8 mouse cellular contexts compared by ENCODE assay signal in the genomic region with DNA sequence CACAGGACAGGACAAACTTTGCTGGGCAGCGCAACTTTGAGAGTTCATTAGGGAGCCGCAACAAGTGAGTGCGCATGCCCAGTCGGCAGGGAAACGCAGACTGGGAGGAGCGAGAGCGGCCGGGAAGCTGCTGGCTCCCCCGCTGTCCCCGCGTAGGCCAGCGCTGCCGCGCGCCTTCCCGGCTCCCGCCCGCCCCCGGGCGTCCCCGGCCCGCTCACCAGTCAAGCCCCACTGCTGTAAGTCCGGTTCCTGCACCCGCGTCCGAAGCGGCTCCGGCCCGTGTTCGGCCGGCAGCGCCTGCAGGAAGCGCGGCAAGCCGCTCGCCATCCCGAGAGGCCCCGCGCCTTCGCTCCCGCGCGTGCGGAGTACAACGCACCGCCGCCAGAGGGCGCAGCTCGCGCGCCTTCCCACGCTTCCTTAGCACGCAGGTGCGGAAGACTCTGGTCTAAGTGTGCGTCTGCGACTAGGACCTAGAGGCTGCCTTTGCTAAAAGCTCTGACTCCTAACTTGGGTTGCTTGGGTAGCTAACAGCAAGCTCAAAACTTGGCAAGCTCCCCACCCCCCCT. TPM values are rescaled to one million over a fixed set of nuclear protein-coding genes. Genes with fewer than 3 reads are reported as not detected.
DNase-seq lines count a peak whose midpoint lies in the region; ATAC-seq and TF ChIP-seq lines count a peak whose summit lies in the region.

Gene Chd1l, minus strand, starts transcription at position 359 of the 566 bp plus-strand sequence.

- peak in 1 of 2 experiments; percentile 25; a peak in 1 of 4 replicates for TF ChIP-seq EP300 in MEL (IDR thresholded peaks at IDR 0.05; ENCODE audit: low read depth in 1 of 2, low read length in 2 of 2)

- intact Hi-C loops in heart, postnatal 36 days (cut with DNase I): loop anchor here (1.0 to 2.0 kb wide), 3 partner anchors 18 to 71 kb away; partner anchors contain the start of genes Fmo5 and Prkab2

- peak within 1 kb of the TSS; percentile 50 for H3K4me2 ChIP-seq in forebrain, embryonic 16.5 days (ENCODE audit: low read length)
- H3K4me2 ChIP-seq in neural tube, embryonic 15.5 days: peak within 1 kb of the TSS; percentile 56

- H3K9me3 ChIP-seq in MEL (replicated peaks; ENCODE audit: insufficient read depth, low read length): no peaks in the 10 kb centered on the region
- no peaks in the 10 kb centered on the region for H3K9me3 ChIP-seq in forebrain, embryonic 16.5 days (ENCODE audit: control insufficient read depth, low read length)
- H3K9me3 ChIP-seq in neural tube, embryonic 15.5 days (replicated peaks): no peaks in the 10 kb centered on the region

- peak within 1 kb of the TSS; percentile 68 to 84 for H3K4me3 ChIP-seq in MEL (ENCODE audit: control insufficient read depth in 1 of 2, insufficient read depth in 1 of 2, low read depth in 2 of 2, low read length in 2 of 2)
- peak within 1 kb of the TSS; percentile 69 for H3K4me3 ChIP-seq in forebrain, embryonic 16.5 days (replicated peaks; ENCODE audit: low read length)
- H3K4me3 ChIP-seq in layer of hippocampus, adult 2 months: peak within 1 kb of the TSS; percentile 91
- H3K4me3 ChIP-seq in lung, adult 2 months (replicated peaks; ENCODE audit: extremely low read depth, low read depth, low read length): peak within 1 kb of the TSS; percentile 66
- peak within 1 kb of the TSS; percentile 72 for H3K4me3 ChIP-seq in neural tube, embryonic 15.5 days (replicated peaks)

- DNase-seq in MEL (ENCODE audit: low read depth, low spot score): peak; percentile 98
- DNase-seq in cerebellum, adult 18-20 months: peak; percentile 88 to 97
- peak; percentile 96 to 98 for DNase-seq in heart, postnatal 36 days
- DNase-seq in layer of hippocampus, adult 2 months (ENCODE audit: low spot score in 2 of 2): peak; percentile 85 to 93
- peak; percentile 93 for DNase-seq in lung, adult 2 months
- DNase-seq in testis, postnatal 10 days (ENCODE audit: low spot score): peak; percentile 95

- peak within 1 kb of the TSS; percentile 80 for H3K27ac ChIP-seq in MEL (ENCODE audit: control insufficient read depth, low read depth, low read length)
- H3K27ac ChIP-seq in forebrain, embryonic 16.5 days (ENCODE audit: low read length): peak within 1 kb of the TSS; percentile 79
- peak within 1 kb of the TSS; percentile 100 for H3K27ac ChIP-seq in layer of hippocampus, adult 2 months
- peak within 1 kb of the TSS; percentile 92 for H3K27ac ChIP-seq in neural tube, embryonic 15.5 days (replicated peaks)

- peaks cover 0 to 14% of the 10 kb centered on the region in 2 experiments; a peak in 2 of 4 replicates for H3K36me3 ChIP-seq in MEL (ENCODE audit: control insufficient read depth in 1 of 2, insufficient read depth in 2 of 2, low read length in 2 of 2)
- no peaks in the 10 kb centered on the region for H3K36me3 ChIP-seq in forebrain, embryonic 16.5 days (ENCODE audit: control insufficient read depth, insufficient read depth)
- no peaks in the 10 kb centered on the region for H3K36me3 ChIP-seq in neural tube, embryonic 15.5 days

- peak; percentile 97 to 99 for TF ChIP-seq POLR2A in MEL (IDR thresholded peaks at IDR 0.05; ENCODE audit: control insufficient read depth in 1 of 2, insufficient read depth in 1 of 2, low read depth in 1 of 2, low read length in 2 of 2, poor library complexity in 1 of 2)
- peak; percentile 57; the same call in 1 of the 2 replicates for TF ChIP-seq POLR2A in lung, adult 2 months (IDR thresholded peaks at IDR 0.05; ENCODE audit: borderline replicate concordance, extremely low read depth, low read depth, low read length)

- peaks cover 4 to 11% of the 10 kb centered on the region in 2 experiments for H3K4me1 ChIP-seq in MEL (ENCODE audit: control insufficient read depth in 1 of 2, insufficient read depth in 2 of 2, low read length in 2 of 2)
- H3K4me1 ChIP-seq in forebrain, embryonic 16.5 days (replicated peaks; ENCODE audit: control insufficient read depth, insufficient read depth, low read length): peaks cover 4% of the 10 kb centered on the region
- H3K4me1 ChIP-seq in lung, adult 2 months (ENCODE audit: control insufficient read depth, insufficient read depth, low read length): no peaks in the 10 kb centered on the region
- H3K4me1 ChIP-seq in neural tube, embryonic 15.5 days: peaks cover 7% of the 10 kb centered on the region

- peak; percentile 98 to 100 (median 98) for TF ChIP-seq CTCF in MEL (IDR thresholded peaks at IDR 0.05 in 2 of 3, conservative IDR thresholded peaks at IDR 0.05 in 1 of 3; ENCODE audit: control insufficient read depth in 1 of 3, insufficient read depth in 1 of 3, low read depth in 2 of 3, low read length in 3 of 3, poor library complexity in 1 of 3, severe bottlenecking in 1 of 3)
- peak; percentile 98; the same call in 1 of the 2 replicates for TF ChIP-seq CTCF in layer of hippocampus, adult 2 months (conservative IDR thresholded peaks at IDR 0.05)
- peak; percentile 82 for TF ChIP-seq CTCF in lung, adult 2 months (IDR thresholded peaks at IDR 0.05; ENCODE audit: insufficient read depth, low read length)

- H3K27me3 ChIP-seq in MEL (ENCODE audit: control insufficient read depth in 1 of 2, insufficient read depth in 2 of 2, low read length in 2 of 2): no peaks in the 10 kb centered on the region
- no peaks in the 10 kb centered on the region; the same call in 1 of the 2 replicates for H3K27me3 ChIP-seq in forebrain, embryonic 16.5 days (replicated peaks; ENCODE audit: control insufficient read depth, insufficient read depth, low read length)
- H3K27me3 ChIP-seq in neural tube, embryonic 15.5 days (replicated peaks): no peaks in the 10 kb centered on the region

- peaks cover 29% of the 10 kb centered on the region for H3K79me2 ChIP-seq in MEL (ENCODE audit: control insufficient read depth, insufficient read depth, low read length, poor library complexity)

- WGBS in forebrain, embryonic 16.5 days: under 1% methylated on average over 51 of the region's 56 CpGs
- 1% methylated on average over 56 of the region's 56 CpGs for WGBS in lung, adult 2 months
- whole genome bisulfite sequencing in neural tube, embryonic 15.5 days: 0% methylated on average over 43 of the region's 56 CpGs

- TF ChIP-seq RAD21 in MEL (IDR thresholded peaks at IDR 0.05; ENCODE audit: low read depth, low read length): peak; percentile 58

- H3K9ac ChIP-seq in MEL (ENCODE audit: control insufficient read depth, low read depth, low read length, poor library complexity, severe bottlenecking): peak within 1 kb of the TSS; percentile 84
- peak within 1 kb of the TSS; percentile 88 for H3K9ac ChIP-seq in forebrain, embryonic 16.5 days (replicated peaks; ENCODE audit: low read depth, low read length)
- H3K9ac ChIP-seq in neural tube, embryonic 15.5 days (replicated peaks): peak within 1 kb of the TSS; percentile 85

- ATAC-seq in forebrain, embryonic 16.5 days: peak; percentile 98
- ATAC-seq in neural tube, embryonic 15.5 days (ENCODE audit: low FRiP score): peak; percentile 96

TF ChIP-seq in MEL, 35 proteins besides CTCF, POLR2A, EP300 and RAD21 (continues in another document):
- TF ChIP-seq USF2 (IDR thresholded peaks at IDR 0.05; ENCODE audit: borderline replicate concordance in 1 of 2, insufficient read depth in 1 of 2, low read depth in 1 of 2, low read length in 2 of 2) (no peak), SMC3 (IDR thresholded peaks at IDR 0.05; ENCODE audit: low read depth, low read length) (peak; percentile 76), RCOR1 (IDR thresholded peaks at IDR 0.05; ENCODE audit: low read depth, low read length) (peak; percentile 61; the same call in 1 of the 2 replicates), NELFE (IDR thresholded peaks at IDR 0.05; ENCODE audit: low read depth, low read length) (peak; percentile 95), MAX (IDR thresholded peaks at IDR 0.05; ENCODE audit: low read length) (peak; percentile 96), GATA1 (IDR thresholded peaks at IDR 0.05; ENCODE audit: low read depth, low read length) (peak; percentile 17; the same call in 1 of the 2 replicates), KAT2A (conservative IDR thresholded peaks at IDR 0.05; ENCODE audit: low read depth, low read length) (no peak), MYC (IDR thresholded peaks at IDR 0.05; ENCODE audit: low read depth, low read length) (peak; percentile 98), POLR2AphosphoS2 (IDR thresholded peaks at IDR 0.05; ENCODE audit: low read length) (peak; percentile 95), TBP (IDR thresholded peaks at IDR 0.05; ENCODE audit: low read depth, low read length) (peak; percentile 82), ZMIZ1 (IDR thresholded peaks at IDR 0.05; ENCODE audit: low read depth, low read length) (peak; percentile 85), HCFC1 (IDR thresholded peaks at IDR 0.05; ENCODE audit: low read depth, low read length) (peak; percentile 85), MXI1 (IDR thresholded peaks at IDR 0.05; ENCODE audit: low read depth, low read length) (peak; percentile 89), GABPA (IDR thresholded peaks at IDR 0.05; ENCODE audit: low read depth, low read length) (no peak), UBTF (IDR thresholded peaks at IDR 0.05; ENCODE audit: borderline replicate concordance, insufficient read depth, low read depth, low read length) (no peak), ZNF384 (IDR thresholded peaks at IDR 0.05; ENCODE audit: low read depth, low read length) (peak; percentile 59), USF1 (IDR thresholded peaks at IDR 0.05; ENCODE audit: low read depth, low read length) (no peak), JUND (IDR thresholded peaks at IDR 0.05; ENCODE audit: low read depth, low read length) (no peak), MAZ (IDR thresholded peaks at IDR 0.05; ENCODE audit: low read depth, low read length) (peak; percentile 46; the same call in 1 of the 2 replicates), NRF1 (IDR thresholded peaks at IDR 0.05; ENCODE audit: insufficient read depth, low read depth, low read length, poor library complexity, severe bottlenecking) (peak; percentile 73), ELF1 (IDR thresholded peaks at IDR 0.05; ENCODE audit: low read depth, low read length) (peak; percentile 94), SIN3A (IDR thresholded peaks at IDR 0.05; ENCODE audit: low read length) (peak; percentile 90), E2F4 (IDR thresholded peaks at IDR 0.05; ENCODE audit: borderline replicate concordance, low read depth, low read length) (peak; percentile 87; the same call in 1 of the 2 replicates)

RNA-seq across cellular contexts. Expression of gene Chd1l, which starts in this region (rescaled TPM):
- 54.5 and 59.1 TPM in 2 replicates for total RNA-seq in MEL (2012; rRNA removed)
- 10 to 100 TPM in 1 of 2 experiments, not detected in 1; 70.5 TPM for polyA plus RNA-seq in MEL (2012; ENCODE audit: insufficient read depth in 1 of 2, insufficient read length in 2 of 2, low read depth in 1 of 2, low replicate concordance in 2 of 2, missing spikeins in 1 of 2)
- 6.0 and 6.8 TPM in 2 replicates for polyA plus RNA-seq in forebrain, embryonic 16.5 days (2015; fragmentation: Nextera tagmentation; extraction: Ambion mirVana)
- 10 to 100 TPM; 10.4 to 12.3 TPM for total RNA-seq in heart, postnatal 36 days (2021)
- total RNA-seq in layer of hippocampus, adult 2 months (2021): 10 to 100 TPM; 10.7 to 12.1 TPM
- polyA plus RNA-seq in lung, adult 2 months (2012; rRNA removed): 3.8 and 5.2 TPM in 2 replicates
- polyA plus RNA-seq in neural tube, embryonic 15.5 days (2015; fragmentation: Nextera tagmentation; extraction: Ambion mirVana): 4.3 and 8.2 TPM in 2 replicates

Comparison
In these comparisons a context has a peak if more than half of its experiments do, and no peak if none do; other contexts are left out.
1. Peak in every context shown above with its lines: DNase-seq, ATAC-seq, H3K4me3 ChIP-seq and H3K27ac ChIP-seq.